Mouse (Mus musculus): Measurements from ENCODE around the gene Snd1.

- no peak for TF ChIP-seq CTCF (IDR thresholded peaks at IDR 0.05; ENCODE audit: control insufficient read depth, insufficient read depth, low read length)
- TF ChIP-seq POLR2A (IDR thresholded peaks at IDR 0.05; ENCODE audit: borderline replicate concordance, control insufficient read depth, low read depth, low read length), result no peak
These were observed 86.5 kb downstream of the Snd1 start for GRCm38 (mm10) chr6:28561291-28561995.
